Mouse (Mus musculus) MEL (cell line): Measurements from ENCODE around the gene Tenm3. TPM values are rescaled to one million over a fixed set of nuclear protein-coding genes. Genes with fewer than 3 reads are reported as not detected.

Experiments used
- DNase-seq: peaks from one replicate; pipeline ENCODE4 v3.0.0; 2011; ENCODE audit warnings: low read depth, low spot score
- H3K27ac ChIP-seq: 2 replicates; pipeline ENCODE4 v1.5.1; 2012; ENCODE audit warnings: low read depth, mild to moderate bottlenecking, control low read depth, low read length, moderate library complexity; ENCODE audit not compliant: control insufficient read depth
- H3K27me3 ChIP-seq, 2 experiments: fragments of 150-350 bp in 1 of 2; sonication (generic) in 1 of 2; 2 replicates each; pipeline ENCODE4 v1.6.1; 2012; ENCODE audit warnings: low read length in 2 of 2, mild to moderate bottlenecking in 2 of 2, improper control_type of control experiment in 1 of 2, moderate library complexity in 1 of 2; ENCODE audit not compliant: insufficient read depth in 2 of 2, control insufficient read depth in 1 of 2
- H3K36me3 ChIP-seq, 2 experiments: 2 replicates each; pipeline ENCODE4 v1.6.1; 2012 to 2014; ENCODE audit warnings: low read length in 2 of 2, improper control_type of control experiment in 1 of 2, inconsistent platforms in 1 of 2, mild to moderate bottlenecking in 1 of 2; ENCODE audit not compliant: insufficient read depth in 2 of 2, control insufficient read depth in 1 of 2
- H3K4me1 ChIP-seq, 2 experiments: fragments of 150-350 bp in 1 of 2; sonication (generic) in 1 of 2; 2 replicates each; pipeline ENCODE4 v1.6.1; 2012; ENCODE audit warnings: low read length in 2 of 2, improper control_type of control experiment in 1 of 2, mild to moderate bottlenecking in 1 of 2; ENCODE audit not compliant: insufficient read depth in 2 of 2, control insufficient read depth in 1 of 2
- H3K4me3 ChIP-seq, 2 experiments: fragments of 150-350 bp in 1 of 2; sonication (generic) in 1 of 2; 2 replicates each; pipeline ENCODE4 v1.5.1; 2012; ENCODE audit warnings: low read depth in 2 of 2, low read length in 2 of 2, mild to moderate bottlenecking in 2 of 2, moderate library complexity in 2 of 2, control low read depth in 1 of 2, improper control_type of control experiment in 1 of 2; ENCODE audit not compliant: control insufficient read depth in 1 of 2, insufficient read depth in 1 of 2
- H3K79me2 ChIP-seq: 2 replicates; pipeline ENCODE4 v1.6.1; 2012; ENCODE audit warnings: mild to moderate bottlenecking, low read length, moderate library complexity; ENCODE audit not compliant: control insufficient read depth, poor library complexity, insufficient read depth
- H3K9ac ChIP-seq: 2 replicates; pipeline ENCODE4 v1.6.1; 2012; ENCODE audit warnings: low read depth, mild to moderate bottlenecking, control low read depth, low read length, moderate library complexity; ENCODE audit not compliant: control insufficient read depth, poor library complexity, severe bottlenecking
- H3K9me3 ChIP-seq: fragments of 150-350 bp; sonication (generic); replicated peaks from 2 replicates; pipeline ENCODE4 v1.6.1; 2012; ENCODE audit warnings: mild to moderate bottlenecking, low read length, improper control_type of control experiment, moderate library complexity; ENCODE audit not compliant: insufficient read depth
- CHD1 ChIP-seq: IDR thresholded peaks from 2 replicates; pipeline ENCODE4 v1.6.1; 2012; ENCODE audit warnings: low read depth, mild to moderate bottlenecking, inconsistent platforms, low read length, improper control_type of control experiment
- CHD2 ChIP-seq: IDR thresholded peaks from 2 replicates; pipeline ENCODE4 v1.6.1; 2011; ENCODE audit warnings: low read length, improper control_type of control experiment
- E2F4 ChIP-seq: IDR thresholded peaks from 2 replicates; pipeline ENCODE4 v1.6.1; 2011; ENCODE audit warnings: low read depth, low read length, improper control_type of control experiment, borderline replicate concordance
- ELF1 ChIP-seq: IDR thresholded peaks from 2 replicates; pipeline ENCODE4 v1.6.1; 2014; ENCODE audit warnings: low read depth, mild to moderate bottlenecking, inconsistent platforms, low read length, improper control_type of control experiment, moderate library complexity
- ETS1 ChIP-seq: IDR thresholded peaks from 2 replicates; pipeline ENCODE4 v1.6.1; 2012; ENCODE audit warnings: low read depth, mild to moderate bottlenecking, inconsistent platforms, low read length, improper control_type of control experiment, moderate library complexity
- MAFK ChIP-seq: IDR thresholded peaks from 2 replicates; pipeline ENCODE4 v1.6.1; 2011; ENCODE audit warnings: low read depth, mild to moderate bottlenecking, low read length, improper control_type of control experiment, borderline replicate concordance
- MAX ChIP-seq: IDR thresholded peaks from 2 replicates; pipeline ENCODE4 v1.6.1; 2011; ENCODE audit warnings: low read length, improper control_type of control experiment
- MAZ ChIP-seq: IDR thresholded peaks from 2 replicates; pipeline ENCODE4 v1.6.1; 2012; ENCODE audit warnings: low read depth, mild to moderate bottlenecking, inconsistent platforms, low read length, improper control_type of control experiment
- MYB ChIP-seq: IDR thresholded peaks from 2 replicates; pipeline ENCODE4 v1.6.1; 2011; ENCODE audit warnings: mild to moderate bottlenecking, low read depth, low read length, improper control_type of control experiment
- MYC ChIP-seq: IDR thresholded peaks from 2 replicates; pipeline ENCODE4 v1.6.1; 2011; ENCODE audit warnings: low read depth, mild to moderate bottlenecking, low read length, improper control_type of control experiment, moderate library complexity
- NELFE ChIP-seq: IDR thresholded peaks from 2 replicates; pipeline ENCODE4 v1.6.1; 2011; ENCODE audit warnings: low read depth, low read length, improper control_type of control experiment
- NRF1 ChIP-seq: IDR thresholded peaks from 2 replicates; pipeline ENCODE4 v1.6.1; 2014; ENCODE audit warnings: low read depth, mild to moderate bottlenecking, inconsistent platforms, low read length, improper control_type of control experiment, moderate library complexity; ENCODE audit not compliant: poor library complexity, insufficient read depth, severe bottlenecking
- POLR2AphosphoS5 ChIP-seq: IDR thresholded peaks from 2 replicates; pipeline ENCODE4 v1.6.1; 2012; ENCODE audit warnings: low read depth, borderline replicate concordance, mild to moderate bottlenecking, inconsistent platforms, low read length, moderate library complexity, mixed read lengths
- RCOR1 ChIP-seq: IDR thresholded peaks from 2 replicates; pipeline ENCODE4 v1.6.1; 2012; ENCODE audit warnings: low read depth, mild to moderate bottlenecking, inconsistent platforms, low read length, improper control_type of control experiment
- SIN3A ChIP-seq: IDR thresholded peaks from 2 replicates; pipeline ENCODE4 v1.6.1; 2012; ENCODE audit warnings: low read length, improper control_type of control experiment, inconsistent platforms
- SMC3 ChIP-seq: IDR thresholded peaks from 2 replicates; pipeline ENCODE4 v1.6.1; 2011; ENCODE audit warnings: low read depth, low read length, improper control_type of control experiment
- TAL1 ChIP-seq: IDR thresholded peaks from 2 replicates; pipeline ENCODE4 v1.6.1; 2012; ENCODE audit warnings: mild to moderate bottlenecking, inconsistent platforms, low read length, moderate library complexity, mixed read lengths
- TBP ChIP-seq: IDR thresholded peaks from 2 replicates; pipeline ENCODE4 v1.8.0; 2011; ENCODE audit warnings: low read depth, low read length, improper control_type of control experiment
- TCF12 ChIP-seq: IDR thresholded peaks from 2 replicates; pipeline ENCODE4 v1.6.1; 2014; ENCODE audit warnings: low read depth, mild to moderate bottlenecking, inconsistent platforms, low read length, improper control_type of control experiment, moderate library complexity
- UBTF ChIP-seq: IDR thresholded peaks from 2 replicates; pipeline ENCODE4 v1.6.1; 2012; ENCODE audit warnings: low read depth, mild to moderate bottlenecking, inconsistent platforms, low read length, improper control_type of control experiment, moderate library complexity, borderline replicate concordance; ENCODE audit not compliant: insufficient read depth
- USF2 ChIP-seq, 2 experiments: IDR thresholded peaks; 2 replicates each; pipeline ENCODE4 v1.6.1; 2011 to 2012; ENCODE audit warnings: improper control_type of control experiment in 2 of 2, low read length in 2 of 2, borderline replicate concordance in 1 of 2, inconsistent platforms in 1 of 2, low read depth in 1 of 2, mild to moderate bottlenecking in 1 of 2; ENCODE audit not compliant: insufficient read depth in 1 of 2
- ZC3H11A ChIP-seq: IDR thresholded peaks from 2 replicates; pipeline ENCODE4 v1.6.1; 2012; ENCODE audit warnings: low read depth, mild to moderate bottlenecking, inconsistent platforms, low read length, improper control_type of control experiment
- ZMIZ1 ChIP-seq: IDR thresholded peaks from 2 replicates; pipeline ENCODE4 v1.6.1; 2012; ENCODE audit warnings: low read depth, mild to moderate bottlenecking, inconsistent platforms, low read length, improper control_type of control experiment, moderate library complexity
- ZNF384 ChIP-seq: IDR thresholded peaks from 2 replicates; pipeline ENCODE4 v1.6.1; 2012; ENCODE audit warnings: low read depth, mild to moderate bottlenecking, inconsistent platforms, low read length, improper control_type of control experiment
- polyA plus RNA-seq, 2 experiments: library from polyadenylated mRNA; stranded (reverse) in 1 of 2; unstranded in 1 of 2; fragments of >175 nt in 1 of 2; fragments of >200 nt in 1 of 2; gene quantifications; 2 replicates each; pipeline versions ENCODE4 v1.2.1 to v1.2.4; 2012; ENCODE audit warnings: low replicate concordance in 2 of 2, low read depth in 1 of 2; ENCODE audit not compliant: insufficient read length in 2 of 2, insufficient read depth in 1 of 2, missing spikeins in 1 of 2
- total RNA-seq: library from RNA; depleted of rRNA; stranded (reverse); fragments of 300-350 nt; gene quantifications from 2 replicates; pipeline ENCODE4 v1.2.3, GENCODE M21; 2012

Tenm3 gene
- total and polyA plus RNA-seq, 3 experiments: not detected

DNA sequence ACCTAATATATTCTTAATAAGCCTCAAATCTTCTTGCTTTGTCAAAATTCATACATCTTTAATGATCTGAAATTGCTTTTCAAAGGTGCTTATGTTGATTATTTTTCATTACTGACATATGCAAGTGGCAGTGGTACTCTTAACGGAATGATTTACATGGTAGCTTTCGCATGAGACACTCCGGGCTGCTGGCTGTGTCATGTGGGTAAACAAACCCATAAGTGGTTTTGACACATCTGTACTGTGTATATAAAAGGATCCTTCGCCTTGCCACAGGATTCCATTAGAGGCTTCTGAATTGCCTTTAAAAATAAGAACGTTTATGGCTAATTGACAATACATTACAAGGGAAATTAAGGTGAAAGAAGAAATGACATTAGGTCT, 529.8 kb downstream of the Tenm3 start:
- no peaks in the 10 kb centered on the region for H3K27me3 ChIP-seq
- no peaks in the 10 kb centered on the region for H3K79me2 ChIP-seq
- H3K9ac ChIP-seq: no peak overlapping the region
- DNase-seq: no peak
- H3K27ac ChIP-seq: no peak overlapping the region
- no peak overlapping the region for H3K4me3 ChIP-seq
- H3K9me3 ChIP-seq: no peaks in the 10 kb centered on the region
- no peak for TF ChIP-seq ELF1
- TF ChIP-seq ZC3H11A: no peak
- TF ChIP-seq MYB: no peak
- TF ChIP-seq CHD1: no peak
- TF ChIP-seq TBP: no peak
- no peak for TF ChIP-seq MAZ
- TF ChIP-seq MYC: no peak
- TF ChIP-seq ETS1: no peak
- TF ChIP-seq NRF1: no peak
- no peak for TF ChIP-seq CHD2
- TF ChIP-seq SIN3A: no peak
- no peak for TF ChIP-seq MAFK
- TF ChIP-seq ZMIZ1: no peak
- TF ChIP-seq TAL1: no peak
- TF ChIP-seq E2F4: no peak
- no peak for TF ChIP-seq NELFE
- TF ChIP-seq, all 39 proteins: peak for 0
- no peaks in the 10 kb centered on the region for H3K36me3 ChIP-seq
- H3K4me1 ChIP-seq: no peaks in the 10 kb centered on the region

DNA sequence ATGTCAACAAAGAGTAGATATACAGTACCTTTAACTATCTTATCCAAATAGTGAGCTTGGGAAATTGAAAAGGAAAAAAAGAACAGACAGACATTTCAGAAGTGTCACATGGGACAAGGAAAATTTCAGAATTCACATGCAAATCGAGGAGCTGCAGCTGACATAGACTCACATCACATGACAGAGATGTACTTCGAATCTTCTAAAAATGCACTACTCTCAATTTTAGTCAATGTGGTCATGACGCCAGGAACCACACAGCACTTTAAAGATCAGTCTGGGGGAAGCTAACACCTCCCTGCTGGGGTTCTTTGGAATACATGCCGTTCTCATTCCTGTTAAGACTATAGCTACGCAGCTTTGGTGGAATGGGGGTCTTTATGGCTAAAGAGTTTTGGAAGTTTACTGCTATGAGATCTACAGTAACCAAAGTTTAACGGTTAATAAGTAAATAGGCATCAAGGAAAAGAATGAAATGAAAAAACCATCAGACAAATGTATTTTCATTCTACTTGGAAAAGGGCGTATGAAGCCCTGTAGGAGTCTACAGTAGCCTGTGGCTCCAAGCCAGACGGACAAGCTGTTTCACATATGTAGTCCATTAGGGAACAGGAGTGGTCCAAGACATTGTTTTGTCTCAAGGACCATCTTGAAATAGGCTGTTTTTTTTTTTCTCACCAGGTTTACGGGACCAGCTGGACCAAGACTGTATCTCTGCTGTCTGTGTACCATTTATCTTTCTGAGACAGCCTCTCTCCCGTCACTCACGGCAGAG, 530.4 kb downstream of the Tenm3 start:
- no peaks in the 10 kb centered on the region for H3K79me2 ChIP-seq
- H3K27me3 ChIP-seq: no peaks in the 10 kb centered on the region
- DNase-seq: no peak
- H3K9ac ChIP-seq: no peak overlapping the region
- no peaks in the 10 kb centered on the region for H3K4me1 ChIP-seq
- H3K27ac ChIP-seq: no peak overlapping the region
- H3K36me3 ChIP-seq: no peaks in the 10 kb centered on the region
- TF ChIP-seq MAX (no peak), MYC (no peak), TCF12 (no peak), USF2 (IDR thresholded peaks at IDR 0.05; ENCODE audit: borderline replicate concordance in 1 of 2, insufficient read depth in 1 of 2, low read depth in 1 of 2, low read length in 2 of 2) (no peak), CHD1 (no peak), RCOR1 (no peak), ZNF384 (no peak), NELFE (no peak), MYB (no peak), TBP (no peak), SMC3 (no peak), POLR2AphosphoS5 (no peak), UBTF (no peak)
- H3K4me3 ChIP-seq: no peak overlapping the region
- no peaks in the 10 kb centered on the region for H3K9me3 ChIP-seq
